Mouse (Mus musculus): ENCODE results near the gene Tmem117. TPM values are rescaled to one million over a fixed set of nuclear protein-coding genes. Genes with fewer than 3 reads are reported as not detected.
A peak's percentile ranks its signal among the peaks of the same experiment; 100 is the strongest.

Tmem117 gene
- total and polyA plus RNA-seq, 2 experiments from 2014 or later: 19.1 to 20.4 TPM

DNA sequence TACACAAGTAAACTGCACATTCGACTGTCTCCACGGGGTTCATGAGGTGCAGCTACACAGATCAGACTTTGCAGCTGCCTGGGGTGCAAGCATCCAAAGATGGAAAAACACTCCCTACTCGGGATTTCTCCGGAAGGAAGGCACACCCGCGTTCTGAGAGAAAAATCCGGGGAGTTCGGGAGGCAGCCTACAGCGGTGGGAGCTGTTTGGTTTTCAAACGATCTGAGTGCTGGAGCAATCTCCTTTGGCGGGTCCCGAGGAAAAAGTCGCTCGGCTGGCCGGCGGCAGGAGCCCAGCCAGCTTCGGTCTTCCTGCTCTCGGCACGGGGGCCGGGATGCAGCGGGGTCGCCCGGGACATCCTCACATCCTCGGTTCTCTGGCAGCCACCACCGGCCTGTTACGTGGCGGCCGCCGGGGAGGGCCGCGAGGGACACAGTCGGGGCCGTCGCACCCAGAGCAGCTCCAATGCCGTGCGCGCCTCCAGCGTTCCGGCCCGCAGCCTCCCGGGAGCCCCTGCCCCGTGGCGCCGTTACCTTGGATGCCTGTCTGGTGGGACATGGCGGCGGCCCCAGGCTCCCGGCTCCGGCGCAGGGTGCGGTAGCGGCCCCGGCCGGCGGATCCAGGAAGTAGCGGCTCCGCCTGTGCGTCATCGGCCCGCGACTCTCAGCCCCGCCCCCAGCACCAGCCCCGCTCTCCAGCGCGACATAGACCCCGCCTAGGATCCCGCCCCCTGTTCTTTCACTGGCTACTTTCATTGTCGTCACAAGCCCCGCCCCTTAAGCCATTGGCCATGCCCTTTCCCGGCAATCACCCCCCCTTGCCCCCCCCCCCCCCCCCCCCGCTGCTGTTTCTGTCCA is 39.6 kb upstream of the Tmem117 start, which contains the start of gene Twf1:
Gene Twf1 (minus strand): TSS at position 671 of the 857 bp plus-strand sequence.
- under 1% methylated on average over 66 of the region's 70 CpGs for WGBS
- peak within 1 kb of the TSS; percentile 47 for H3K4me2 ChIP-seq (ENCODE audit: low read depth, low read length, poor library complexity, severe bottlenecking)
- peak within 1 kb of the TSS; percentile 88 for H3K9ac ChIP-seq (replicated peaks; ENCODE audit: low read length, poor library complexity, severe bottlenecking)
- no peaks in the 10 kb centered on the region for H3K9me3 ChIP-seq (ENCODE audit: low read length)
- H3K27me3 ChIP-seq (ENCODE audit: insufficient read depth, low read length): no peaks in the 10 kb centered on the region
- ATAC-seq (ENCODE audit: low FRiP score) (peak; percentile 99), DNase-seq (ENCODE audit: low spot score) (peak; percentile 99)
- H3K4me1 ChIP-seq (ENCODE audit: insufficient read depth, low read length): no peaks in the 10 kb centered on the region
- peak; percentile 51 for TF ChIP-seq CTCF (IDR thresholded peaks at IDR 0.05)
- peak within 1 kb of the TSS; percentile 76 for H3K27ac ChIP-seq (ENCODE audit: low read depth, low read length)
- 0 out of 2 replicates have a peak, but pooled peaks cover 7% of the 10 kb centered on the region for H3K36me3 ChIP-seq (ENCODE audit: insufficient read depth, low read length)
- peak within 1 kb of the TSS; percentile 93 for H3K4me3 ChIP-seq (ENCODE audit: low read depth, low read length)

DNA sequence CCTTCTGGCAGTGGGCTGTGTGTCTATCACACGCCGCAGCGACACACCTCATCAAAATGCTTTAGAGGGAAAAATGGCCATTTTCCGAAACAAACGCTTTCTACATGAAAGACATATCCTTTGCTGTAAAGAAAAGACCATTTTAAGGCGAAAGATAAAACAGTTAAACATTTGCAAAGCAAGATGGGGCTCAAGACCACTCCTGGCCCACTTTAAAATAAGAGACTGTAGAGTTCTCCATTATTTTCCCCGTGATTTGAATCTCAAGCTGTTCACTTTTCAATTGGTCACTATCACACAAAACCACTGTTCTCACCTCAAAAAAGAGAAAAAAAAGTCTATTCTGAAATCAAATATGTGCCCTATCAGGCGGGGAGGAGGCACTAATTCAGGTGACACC is 38.9 kb upstream of the Tmem117 start:
- Histone ChIP-seq H3K4me3 (ENCODE audit: low read depth, low read length) (peak overlapping the region; percentile 93), H3K4me2 (ENCODE audit: low read depth, low read length, poor library complexity, severe bottlenecking) (peak overlapping the region; percentile 43), H3K9ac (replicated peaks; ENCODE audit: low read length, poor library complexity, severe bottlenecking) (peak overlapping the region; percentile 36; the same call in 1 of the 2 replicates), H3K9me3 (ENCODE audit: low read length) (no peaks in the 10 kb centered on the region), H3K27me3 (ENCODE audit: insufficient read depth, low read length) (no peaks in the 10 kb centered on the region), H3K27ac (ENCODE audit: low read depth, low read length) (peak overlapping the region; percentile 51; the same call in 1 of the 2 replicates), H3K4me1 (ENCODE audit: insufficient read depth, low read length) (no peaks in the 10 kb centered on the region), H3K36me3 (ENCODE audit: insufficient read depth, low read length) (0 out of 2 replicates have a peak, but pooled peaks cover under 1% of the 10 kb centered on the region)
- ATAC-seq (ENCODE audit: low FRiP score) (peak; percentile 6; the same call in 1 of the 2 replicates), DNase-seq (ENCODE audit: low spot score) (no peak)
- 10% methylated on average over 8 of the region's 8 CpGs for WGBS
- TF ChIP-seq CTCF (IDR thresholded peaks at IDR 0.05): no peak

DNA sequence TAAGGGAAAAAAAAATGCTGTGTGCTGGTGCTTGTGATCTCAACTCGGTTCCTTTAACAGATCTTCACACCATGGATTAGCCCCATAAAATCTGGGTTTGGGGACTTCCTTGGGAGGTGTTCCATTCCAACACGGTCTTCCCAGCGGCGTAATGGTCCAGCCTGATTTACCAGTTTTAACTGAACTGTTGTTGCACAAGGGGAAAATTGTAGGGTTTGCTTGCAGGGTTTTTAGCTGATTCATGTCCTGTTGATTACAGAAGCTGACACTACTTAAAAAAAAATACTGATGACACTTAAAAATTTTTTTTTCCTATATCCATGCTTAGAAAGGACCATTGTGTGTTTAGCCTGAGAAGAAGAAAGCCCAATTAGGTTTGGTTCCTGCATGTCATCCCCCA is 37.7 kb upstream of the Tmem117 start:
- H3K4me1 ChIP-seq (ENCODE audit: insufficient read depth, low read length): no peaks in the 10 kb centered on the region
- DNase-seq (ENCODE audit: low spot score) (no peak), ATAC-seq (ENCODE audit: low FRiP score) (no peak)
- no peak overlapping the region for H3K27ac ChIP-seq (ENCODE audit: low read depth, low read length)
- 0 out of 2 replicates have a peak, but pooled peaks cover 5% of the 10 kb centered on the region for H3K27me3 ChIP-seq (ENCODE audit: insufficient read depth, low read length)
- no peaks in the 10 kb centered on the region for H3K36me3 ChIP-seq (ENCODE audit: insufficient read depth, low read length)
- 83% methylated on average over 4 of the region's 4 CpGs for WGBS
- H3K9me3 ChIP-seq (ENCODE audit: low read length): no peaks in the 10 kb centered on the region
- TF ChIP-seq CTCF (IDR thresholded peaks at IDR 0.05): no peak
- H3K4me2 ChIP-seq (ENCODE audit: low read depth, low read length, poor library complexity, severe bottlenecking): no peak overlapping the region
- H3K9ac ChIP-seq (replicated peaks; ENCODE audit: low read length, poor library complexity, severe bottlenecking): no peak overlapping the region
- H3K4me3 ChIP-seq (ENCODE audit: low read depth, low read length): no peak overlapping the region

DNA sequence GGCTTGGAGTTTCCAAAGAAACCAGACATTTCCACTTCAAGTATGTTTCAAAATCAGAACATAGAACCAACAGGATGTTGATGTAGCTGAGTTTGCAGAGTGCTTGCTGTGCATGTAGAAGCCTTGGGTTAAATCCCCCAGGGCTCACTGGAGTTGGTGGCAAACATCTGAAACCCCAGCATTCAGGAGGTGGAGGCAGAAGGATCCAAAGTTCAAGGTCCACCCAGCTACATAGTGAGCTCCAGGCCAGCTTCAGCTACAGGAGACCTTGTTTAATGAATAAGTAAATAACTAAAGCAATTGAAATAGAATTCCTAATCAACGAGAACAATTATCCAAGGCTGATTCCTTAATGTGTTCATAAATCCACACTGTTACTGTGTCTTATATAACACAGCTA is 35.4 kb upstream of the Tmem117 start:
- H3K36me3 ChIP-seq (ENCODE audit: insufficient read depth, low read length): no peaks in the 10 kb centered on the region
- WGBS: 86% methylated on average over 1 of the region's 1 CpGs
- ATAC-seq (ENCODE audit: low FRiP score): no peak

DNA sequence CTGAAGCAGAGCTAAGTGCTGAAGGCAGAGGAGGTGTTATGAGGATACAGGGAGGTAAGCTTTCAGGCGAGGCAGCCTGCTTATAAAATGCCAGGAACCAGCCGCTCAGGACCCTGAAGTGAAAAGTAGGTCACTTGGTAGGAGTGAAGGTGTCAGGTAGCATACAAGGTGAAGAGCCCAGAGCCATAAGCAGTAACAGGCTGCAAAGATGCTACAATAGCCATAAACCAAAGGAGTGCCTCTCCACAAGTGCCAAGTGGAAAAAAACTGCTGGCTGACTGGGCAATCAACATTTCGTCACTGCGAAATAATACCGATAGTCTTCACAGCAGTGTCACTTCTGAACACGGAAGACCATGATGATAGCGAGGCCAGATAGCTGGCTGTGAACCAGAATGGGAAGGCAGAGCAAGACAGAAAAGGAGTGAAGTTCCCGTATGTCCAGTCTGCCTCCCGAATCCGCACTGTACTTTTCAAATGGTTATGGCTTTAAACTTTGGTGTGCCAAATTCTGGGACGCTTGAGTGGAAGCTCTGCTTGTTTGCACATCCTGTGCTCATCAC is 28.8 kb upstream of the Tmem117 start:
- 88% methylated on average over 11 of the region's 11 CpGs for WGBS
- H3K4me1 ChIP-seq (ENCODE audit: insufficient read depth, low read length): no peaks in the 10 kb centered on the region
- H3K4me2 ChIP-seq (ENCODE audit: low read depth, low read length, poor library complexity, severe bottlenecking): no peak overlapping the region
- no peak overlapping the region for H3K4me3 ChIP-seq (ENCODE audit: low read depth, low read length)
- ATAC-seq (ENCODE audit: low FRiP score): no peak
- no peak overlapping the region for H3K27ac ChIP-seq (ENCODE audit: low read depth, low read length)
- H3K36me3 ChIP-seq (ENCODE audit: insufficient read depth, low read length): no peaks in the 10 kb centered on the region
- H3K9ac ChIP-seq (replicated peaks; ENCODE audit: low read length, poor library complexity, severe bottlenecking): no peak overlapping the region
- H3K9me3 ChIP-seq (ENCODE audit: low read length): no peaks in the 10 kb centered on the region
- TF ChIP-seq CTCF (IDR thresholded peaks at IDR 0.05): no peak
- 0 out of 2 replicates have a peak, but pooled peaks cover 5% of the 10 kb centered on the region for H3K27me3 ChIP-seq (ENCODE audit: insufficient read depth, low read length)
- DNase-seq (ENCODE audit: low spot score): no peak

More for the DNA sequence above, 35.4 kb upstream of the Tmem117 start:
- Histone ChIP-seq H3K9ac (replicated peaks; ENCODE audit: low read length, poor library complexity, severe bottlenecking) (no peak overlapping the region), H3K4me2 (ENCODE audit: low read depth, low read length, poor library complexity, severe bottlenecking) (no peak overlapping the region), H3K9me3 (ENCODE audit: low read length) (no peaks in the 10 kb centered on the region), H3K4me1 (ENCODE audit: insufficient read depth, low read length) (no peaks in the 10 kb centered on the region), H3K4me3 (ENCODE audit: low read depth, low read length) (no peak overlapping the region), H3K27ac (ENCODE audit: low read depth, low read length) (no peak overlapping the region), H3K27me3 (ENCODE audit: insufficient read depth, low read length) (0 out of 2 replicates have a peak, but pooled peaks cover 5% of the 10 kb centered on the region)
- no peak for DNase-seq (ENCODE audit: low spot score)
- no peak for TF ChIP-seq CTCF (IDR thresholded peaks at IDR 0.05)

DNA sequence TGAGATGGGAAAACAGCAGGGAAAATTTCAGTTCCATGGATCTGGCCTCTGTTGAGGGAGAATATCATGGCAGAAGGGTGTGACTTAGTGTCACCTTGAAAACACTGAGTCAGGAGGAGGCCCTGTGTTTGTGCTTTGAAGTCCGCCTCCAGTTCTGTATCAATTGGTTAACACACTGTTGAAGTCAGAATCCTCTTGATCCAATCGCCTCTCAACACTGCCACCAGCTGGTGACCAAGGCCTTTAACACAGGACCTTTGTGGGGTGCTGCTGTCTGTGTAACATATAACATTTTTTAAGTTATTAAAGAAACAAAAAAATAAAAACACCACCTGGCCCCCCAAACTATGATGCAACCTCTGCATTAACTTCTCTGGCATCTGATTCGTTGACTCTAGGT is 27.7 kb upstream of the Tmem117 start:
- H3K36me3 ChIP-seq (ENCODE audit: insufficient read depth, low read length): no peaks in the 10 kb centered on the region
- no peak overlapping the region for H3K27ac ChIP-seq (ENCODE audit: low read depth, low read length)
- DNase-seq (ENCODE audit: low spot score): peak; percentile 59
- no peaks in the 10 kb centered on the region for H3K4me1 ChIP-seq (ENCODE audit: insufficient read depth, low read length)
- WGBS: 23% methylated on average over 3 of the region's 3 CpGs
- peak; percentile 71 for TF ChIP-seq CTCF (IDR thresholded peaks at IDR 0.05)
- no peak for ATAC-seq (ENCODE audit: low FRiP score)
- H3K4me2 ChIP-seq (ENCODE audit: low read depth, low read length, poor library complexity, severe bottlenecking): no peak overlapping the region
- no peaks in the 10 kb centered on the region for H3K9me3 ChIP-seq (ENCODE audit: low read length)
- H3K9ac ChIP-seq (replicated peaks; ENCODE audit: low read length, poor library complexity, severe bottlenecking): no peak overlapping the region
- no peak overlapping the region for H3K4me3 ChIP-seq (ENCODE audit: low read depth, low read length)
- no peaks in the 10 kb centered on the region for H3K27me3 ChIP-seq (ENCODE audit: insufficient read depth, low read length)

Measured in midbrain, postnatal 0 days (tissue).